Mouse (Mus musculus) spleen, postnatal 36 days (tissue): ENCODE data around the gene Skap1.

Source experiments
- DNase-seq, 2 experiments: peaks; one replicate each; pipeline ENCODE4 v3.0.0; 2022; ENCODE audit warnings: low spot score in 2 of 2, mixed read lengths in 1 of 2

Gene Skap1

GRCm38 (mm10) chr11:96463986-96464715 lies at the start of gene Skap1:
Gene Skap1, plus strand, starts transcription at chr11:96464593.
- DNase-seq: no peak

DNA sequence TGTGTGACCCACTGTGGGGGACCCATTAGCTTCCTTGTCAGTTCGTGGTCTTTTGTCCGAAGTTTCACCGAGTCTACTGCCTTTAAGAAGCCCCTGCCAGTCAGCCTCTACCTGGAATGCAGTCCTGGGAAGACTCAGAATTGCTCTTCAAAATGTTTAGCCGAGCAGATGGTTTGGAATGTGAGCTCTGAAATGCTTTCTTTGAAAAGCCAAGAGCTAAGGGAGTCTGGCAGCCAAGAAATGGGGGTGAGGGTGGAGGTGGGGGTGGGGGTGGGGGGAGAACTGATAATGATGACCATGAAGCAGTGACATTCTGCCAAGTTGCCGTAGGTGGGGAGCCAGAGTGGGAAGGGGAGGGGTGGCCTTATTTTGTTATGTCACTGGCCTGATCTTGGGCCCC lies 43.3 kb upstream of the Skap1 start:
- no peak for DNase-seq

DNA sequence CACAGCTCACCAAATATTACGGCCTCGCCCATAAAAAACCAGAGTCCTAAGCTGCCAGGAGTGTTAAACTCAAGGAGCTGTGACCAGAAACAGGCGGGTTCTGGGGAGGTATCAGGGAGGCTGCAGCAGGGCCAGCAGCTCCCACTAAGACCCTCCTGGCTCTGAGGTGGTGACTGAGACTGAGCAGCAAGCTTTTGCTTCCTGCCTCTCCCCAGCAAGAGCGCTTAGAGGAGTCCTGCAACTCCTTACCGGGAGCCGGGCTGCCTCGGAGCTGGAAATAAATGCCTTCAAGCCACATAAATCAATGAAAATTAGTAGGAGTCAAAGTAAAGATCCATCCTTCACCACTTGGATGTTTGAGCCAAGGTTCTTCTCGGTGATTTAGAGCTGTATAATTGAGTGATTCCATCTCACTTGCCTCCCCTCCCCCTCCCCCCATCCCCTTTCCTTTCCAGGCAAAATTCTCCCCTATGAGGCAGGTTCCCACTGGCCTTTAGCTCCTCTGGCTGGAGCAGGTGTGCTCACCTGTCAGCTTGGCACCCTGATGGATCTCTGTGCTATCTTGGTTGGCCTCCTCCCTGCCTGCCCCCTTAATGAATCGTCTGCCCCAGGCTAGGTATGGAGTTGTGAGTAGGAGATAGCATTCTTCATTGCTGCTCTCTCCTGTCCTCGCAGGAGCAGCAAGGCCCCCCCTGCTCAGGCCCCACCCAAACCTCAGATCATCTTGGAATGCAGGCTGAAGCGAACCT lies 42.7 kb upstream of the Skap1 start:
- no peak for DNase-seq

GRCm38 (mm10) chr11:96425193-96425592 lies 39.2 kb upstream of the Skap1 start:
- no peak for DNase-seq

- no peak for DNase-seq
These were observed 38.2 kb upstream of the Skap1 start for GRCm38 (mm10) chr11:96426191-96426590.

DNA sequence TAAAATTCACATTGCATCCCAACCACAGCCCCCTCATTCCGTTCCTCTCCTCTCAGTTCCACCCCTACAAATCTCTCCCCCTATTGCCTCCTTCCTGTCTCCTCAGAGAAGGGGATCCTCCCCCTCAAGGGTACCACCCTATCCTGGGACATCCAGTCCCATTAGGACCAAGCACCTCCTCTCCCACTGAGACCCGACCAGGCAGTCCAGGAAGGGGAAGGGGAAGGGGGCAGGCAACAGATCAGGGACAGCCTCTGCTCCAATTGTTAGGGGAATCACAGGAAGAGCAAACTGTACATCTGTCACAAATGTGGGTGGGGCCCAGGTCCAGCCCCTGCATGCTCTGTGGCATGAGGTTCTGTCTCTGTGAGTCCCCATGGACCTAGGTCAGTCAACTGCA lies 37.6 kb upstream of the Skap1 start:
- DNase-seq: no peak

GRCm38 (mm10) chr11:96429062-96429461 lies 35.3 kb upstream of the Skap1 start:
- DNase-seq: no peak

DNA sequence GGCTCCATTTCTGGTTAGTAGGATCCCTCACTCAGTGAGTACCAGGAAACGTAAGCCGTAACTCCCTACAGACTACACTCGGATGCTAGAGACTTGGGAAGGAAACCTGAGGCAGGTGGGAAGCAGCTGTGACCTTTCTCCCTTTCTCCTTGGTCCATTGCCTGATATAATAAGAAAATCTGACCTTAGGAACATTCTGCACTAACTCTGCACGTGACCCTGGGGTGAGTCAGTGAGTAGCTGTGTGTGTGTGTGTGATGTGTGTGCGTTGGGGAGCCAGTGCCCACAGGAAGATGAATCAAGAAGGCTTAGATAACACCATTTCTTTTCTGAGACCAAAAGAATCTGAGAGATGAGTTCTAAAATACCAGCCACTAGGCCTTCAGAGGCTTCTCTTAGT lies 34.5 kb upstream of the Skap1 start:
- DNase-seq: no peak

DNA sequence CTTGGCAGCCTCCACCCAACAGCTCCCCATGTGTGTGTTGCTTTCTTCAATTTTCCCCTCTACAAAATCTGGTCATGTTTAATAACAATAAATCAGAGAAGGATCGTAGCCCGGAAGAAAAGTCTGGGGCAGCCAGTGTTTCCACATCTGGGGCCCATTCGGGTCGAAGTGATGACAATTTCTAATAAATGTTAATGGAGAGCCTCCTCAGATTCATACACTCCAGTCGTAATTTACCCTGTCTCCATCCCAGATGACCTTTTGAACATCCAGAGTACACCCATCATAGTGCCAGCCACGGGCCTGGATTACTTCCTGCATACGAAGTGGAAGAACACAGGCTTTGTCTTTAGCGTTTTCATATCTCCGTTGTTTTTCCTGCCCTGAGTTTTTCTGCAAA lies 32.5 kb upstream of the Skap1 start:
- DNase-seq: no peak

- DNase-seq: no peak
These were observed 29.5 kb upstream of the Skap1 start for GRCm38 (mm10) chr11:96434888-96435287.

DNA sequence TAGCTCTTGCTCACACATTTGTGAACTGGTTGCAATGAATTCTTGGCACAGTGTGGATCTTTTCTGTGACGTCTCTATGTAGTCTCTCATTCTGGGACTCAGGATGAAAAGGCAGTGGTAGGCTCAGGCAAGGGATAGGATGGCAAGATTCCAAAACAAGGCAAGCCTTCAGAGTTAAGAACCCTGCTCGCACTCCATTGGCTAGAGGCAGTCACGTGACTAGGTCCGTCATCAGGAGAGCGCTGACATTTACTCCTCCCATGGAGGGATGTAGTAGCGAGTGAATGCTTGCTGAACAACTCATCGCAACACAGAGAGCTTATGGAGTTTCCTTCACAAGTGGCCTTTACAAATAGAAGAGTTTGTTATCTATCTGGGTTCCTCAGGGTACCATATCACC lies 27.9 kb upstream of the Skap1 start:
- no peak for DNase-seq

DNA sequence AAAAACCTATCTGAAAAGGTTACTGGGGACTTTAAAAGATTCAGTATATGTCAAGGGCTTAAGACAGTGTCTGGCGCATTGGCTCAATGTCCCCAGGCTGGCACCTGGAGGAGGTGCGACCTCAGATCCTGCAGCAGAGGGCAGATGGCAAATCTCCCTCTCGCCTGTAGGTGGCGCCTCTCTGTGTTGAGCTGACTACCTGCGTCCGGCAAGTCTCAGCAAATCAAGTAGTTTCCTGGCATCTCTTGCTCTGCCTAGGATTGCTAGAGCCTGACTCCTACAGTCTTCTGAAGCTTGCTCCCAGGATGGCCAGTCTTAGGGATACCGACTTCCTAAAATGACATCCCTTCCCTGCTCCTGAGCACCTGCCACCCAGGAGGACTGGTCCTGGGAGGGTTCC lies 25.6 kb upstream of the Skap1 start:
- DNase-seq: peak; percentile 54 to 58

GRCm38 (mm10) chr11:96441546-96442185 lies 22.7 kb upstream of the Skap1 start:
- DNase-seq: peak; percentile 66 to 71

DNA sequence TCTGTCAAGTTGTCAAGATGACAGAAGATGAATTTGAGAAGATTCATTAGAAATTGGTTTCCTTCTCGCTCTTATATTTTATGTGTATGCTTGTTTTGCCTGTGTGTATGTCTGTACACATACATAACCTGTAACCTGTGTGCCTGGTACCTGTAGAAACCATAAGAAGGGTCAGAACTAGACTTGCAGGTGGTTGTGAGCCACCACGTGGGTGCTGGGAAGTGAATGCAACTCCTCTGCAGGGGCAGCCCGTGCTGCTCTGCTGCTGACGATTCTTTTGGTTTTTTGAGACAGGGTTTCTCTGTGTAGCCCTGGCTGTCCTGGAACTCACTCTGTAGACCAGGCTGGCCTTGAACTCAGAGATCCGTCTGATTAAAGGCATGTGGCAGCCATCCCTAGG lies 21.9 kb upstream of the Skap1 start:
- DNase-seq: no peak

DNA sequence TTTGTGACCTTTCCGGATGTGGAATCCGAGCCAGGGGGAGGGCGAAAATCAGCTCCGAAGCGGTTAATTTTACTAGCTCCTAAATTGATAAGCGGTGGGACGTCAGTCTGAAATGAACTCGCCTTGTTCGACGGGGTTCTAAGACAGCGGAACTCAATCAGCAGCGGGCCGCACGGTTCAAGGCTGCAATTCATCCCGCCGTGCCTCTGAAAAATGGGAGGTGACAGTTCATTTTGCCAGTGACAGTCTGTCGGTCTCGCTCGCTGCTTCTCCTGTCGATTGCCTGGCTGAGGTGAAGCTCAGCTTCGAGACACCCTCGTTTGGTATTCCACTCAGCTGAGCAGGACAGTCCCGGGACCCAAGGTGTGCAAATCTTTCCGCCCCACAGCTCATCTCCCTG lies 16.5 kb upstream of the Skap1 start:
- no peak for DNase-seq

- DNase-seq: peak; percentile 61 to 62
These were observed 9.3 kb upstream of the Skap1 start for GRCm38 (mm10) chr11:96455111-96455510.

DNA sequence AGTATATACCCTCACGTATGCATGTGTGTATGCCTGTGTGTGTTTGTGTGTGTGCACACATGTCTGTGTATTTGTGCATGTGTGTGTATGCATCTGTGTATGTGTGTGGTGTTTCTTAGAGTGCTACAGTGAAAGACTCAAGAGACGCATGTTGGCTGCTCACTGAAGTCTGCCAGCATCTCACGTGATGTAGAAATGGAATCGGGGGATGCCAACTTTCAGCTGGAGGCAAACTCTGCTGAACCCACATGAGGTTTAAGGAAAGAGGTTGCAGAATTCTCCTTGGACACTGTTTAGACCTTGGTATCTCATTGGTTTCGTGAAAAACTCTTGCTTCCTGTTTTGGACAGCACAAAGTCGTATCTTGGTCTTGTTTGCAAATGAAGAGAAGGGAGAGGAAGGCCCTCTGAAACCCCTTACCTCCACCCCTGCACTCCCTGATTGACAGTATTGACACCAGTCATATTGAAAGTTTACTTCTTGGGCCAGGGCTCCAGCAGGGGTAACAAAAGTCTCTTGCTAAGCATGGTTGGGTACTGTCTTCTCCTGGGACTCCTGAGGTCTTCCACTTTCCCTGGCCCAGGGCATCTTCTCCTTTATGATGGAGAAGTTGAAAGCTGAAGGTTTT lies 8.6 kb upstream of the Skap1 start:
- no peak for DNase-seq

GRCm38 (mm10) chr11:96456508-96457305 lies 7.7 kb upstream of the Skap1 start:
- DNase-seq: no peak

DNA sequence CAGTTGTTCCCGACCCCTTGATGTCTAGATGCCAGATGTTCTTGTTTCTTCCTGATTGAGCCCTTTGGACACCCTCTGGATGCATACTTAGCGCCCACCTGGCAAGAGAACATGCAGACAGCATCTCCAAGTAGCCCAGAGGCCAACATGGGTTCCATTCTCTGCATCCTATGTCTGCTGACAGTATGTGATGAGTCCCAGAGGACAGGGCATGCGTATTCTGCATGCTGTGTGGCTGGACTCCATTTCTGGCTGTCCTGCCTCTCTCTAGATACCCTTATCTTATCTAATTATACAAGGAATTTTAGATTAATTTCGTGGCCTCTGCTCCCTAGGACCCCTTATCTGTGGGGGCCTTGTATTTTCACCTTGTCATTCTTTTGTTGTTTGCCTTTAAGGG lies 2.6 kb upstream of the Skap1 start:
- no peak for DNase-seq

- no peak for DNase-seq
These were observed 2.1 kb upstream of the Skap1 start for GRCm38 (mm10) chr11:96462191-96462752.

DNA sequence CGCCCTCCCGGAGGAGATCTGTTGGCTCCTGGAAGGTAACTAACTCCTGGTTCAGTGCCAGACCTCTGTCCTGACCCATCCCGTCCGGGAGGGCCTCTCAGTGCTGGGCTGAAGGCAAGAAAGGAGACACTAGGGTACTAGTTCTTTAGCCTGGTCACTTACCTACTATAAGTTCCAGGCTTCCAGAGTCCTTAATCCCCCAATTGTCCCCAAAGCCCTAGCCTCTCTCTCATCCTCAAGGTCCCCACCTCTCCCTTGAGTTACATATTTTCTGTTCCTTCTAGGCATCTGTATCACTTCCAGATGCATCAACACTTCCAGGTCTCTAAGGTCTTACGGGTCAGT lies 295 bp downstream of the Skap1 start:
- DNase-seq: no peak
